Mouse (Mus musculus): ENCODE data around the gene Eral1.

GRCm38 (mm10) chr11:78114676-78115366 lies 34.6 kb upstream of the Eral1 start:
- TF ChIP-seq POLR2A (IDR thresholded peaks at IDR 0.05; ENCODE audit: borderline replicate concordance, insufficient read depth, low read length), result no peak
- TF ChIP-seq CTCF (IDR thresholded peaks at IDR 0.05; ENCODE audit: borderline replicate concordance, insufficient read depth, low read depth, low read length), result no peak

Data from cerebellum, adult 2 months (tissue).